Mouse (Mus musculus): ENCODE data around the gene Cubn. TPM values are rescaled to one million over a fixed set of nuclear protein-coding genes. Genes with fewer than 3 reads are reported as not detected.

The Cubn gene
- under 1 TPM; 0.05 to 0.06 TPM for total RNA-seq (2021)
- long read RNA-seq, experiment 1, result 0 reads
- long read RNA-seq, experiment 2, result 0 reads

DNA sequence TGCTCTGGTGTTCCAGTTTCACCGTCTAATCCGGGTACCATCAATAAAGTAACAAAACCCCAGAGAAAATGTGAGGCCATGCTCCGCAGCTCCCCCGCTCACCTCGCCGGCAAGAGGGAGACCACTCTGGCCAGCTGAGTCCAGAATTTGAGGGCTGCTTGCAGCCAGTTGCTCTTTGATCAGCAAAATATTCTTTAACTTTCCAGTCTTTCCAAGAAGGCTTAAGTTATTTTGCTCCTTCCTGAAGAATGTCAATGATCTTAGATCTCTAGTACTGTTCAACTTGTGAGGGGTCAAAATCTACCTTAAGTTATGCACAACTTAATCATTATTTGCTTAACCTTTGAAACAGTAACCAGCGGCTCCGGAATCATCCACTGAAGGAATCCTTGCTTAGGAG, at the start of gene Cubn:
Gene Cubn, minus strand, starts transcription at position 80 of the 400 bp plus-strand sequence.
- Histone ChIP-seq H3K27ac (no peak within 1 kb of the TSS), H3K4me3 (no peak within 1 kb of the TSS)
- no peak for TF ChIP-seq CTCF (IDR thresholded peaks at IDR 0.05)
- intact Hi-C loops (cut with DNase I), result no loop called here
- no peak for DNase-seq

DNA sequence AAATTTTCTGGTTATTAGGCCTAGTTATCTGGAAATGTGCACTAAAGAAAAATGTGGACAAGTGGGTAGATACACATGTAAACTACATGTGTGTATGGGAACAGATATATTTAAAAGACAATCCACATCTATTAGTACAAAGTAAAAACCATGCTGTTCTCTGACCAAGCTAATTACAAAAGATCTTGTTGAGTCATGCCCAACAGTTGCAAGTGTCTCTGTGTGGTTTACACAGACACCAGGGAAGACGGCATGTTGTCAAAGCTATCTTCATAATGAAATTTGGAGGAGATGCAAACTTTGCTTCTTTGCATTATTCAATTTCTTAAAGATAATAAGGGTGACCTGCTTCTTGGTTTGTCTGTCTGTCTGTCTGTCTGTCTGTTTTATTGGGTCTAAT, 48.2 kb upstream of the Cubn start:
- Histone ChIP-seq H3K4me3 (no peak overlapping the region), H3K27ac (no peak overlapping the region)
- intact Hi-C loops (cut with DNase I), result no loop called here
- DNase-seq, result no peak
- no peak for TF ChIP-seq CTCF (IDR thresholded peaks at IDR 0.05)

DNA sequence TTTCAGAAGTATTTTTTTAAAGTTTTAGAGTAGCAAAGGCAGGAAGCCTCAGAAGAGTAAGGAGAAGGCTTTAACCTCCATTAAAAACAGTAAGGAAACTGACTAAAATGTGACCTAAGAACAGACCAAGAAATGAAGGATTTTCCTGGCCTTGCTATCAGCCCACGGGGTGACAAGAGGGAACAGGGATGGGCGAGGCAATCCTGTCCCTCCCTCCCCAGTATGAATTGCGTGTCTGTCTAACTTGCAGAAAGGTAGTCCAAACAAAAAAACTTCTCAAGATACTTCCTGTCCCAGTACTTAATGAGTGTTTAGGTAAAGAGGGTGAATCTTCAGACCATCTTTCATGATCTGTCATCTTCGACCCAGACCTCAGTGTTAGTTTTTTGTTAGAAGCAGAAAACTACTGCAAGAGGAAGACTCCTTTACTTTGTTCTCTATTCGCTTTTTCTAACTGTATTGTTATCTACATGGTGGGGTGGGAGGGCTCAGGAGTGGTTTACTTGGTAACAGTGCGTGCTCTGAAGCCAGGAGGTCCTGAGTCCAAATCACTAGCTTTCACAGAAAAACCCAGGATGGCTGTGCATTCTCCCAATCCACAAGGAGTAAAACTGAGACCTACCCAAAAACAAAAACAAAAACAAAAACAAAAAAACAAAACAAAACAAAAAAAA, 47.2 kb upstream of the Cubn start:
- no peak for TF ChIP-seq CTCF (IDR thresholded peaks at IDR 0.05)
- intact Hi-C loops (cut with DNase I), result no loop called here
- no peak for DNase-seq
- Histone ChIP-seq H3K4me3 (no peak overlapping the region), H3K27ac (no peak overlapping the region)

DNA sequence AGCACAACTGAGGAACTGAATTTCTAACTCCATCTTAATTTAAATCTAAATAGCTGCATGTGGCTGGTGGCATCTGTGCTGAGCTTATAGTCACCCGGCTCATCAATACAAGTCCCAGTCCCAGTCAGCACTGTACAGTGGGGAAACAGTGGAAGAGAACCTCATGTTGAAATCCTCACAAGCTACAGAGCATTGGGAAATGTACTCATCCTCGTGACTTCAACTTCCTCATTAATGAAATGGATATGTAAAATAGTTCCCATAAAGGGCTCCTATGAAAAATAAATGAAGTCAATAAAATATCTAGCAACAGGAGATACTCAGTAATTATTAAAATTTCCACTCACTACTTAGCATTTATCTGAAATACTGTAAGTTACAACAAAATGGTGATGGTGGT, 46.6 kb upstream of the Cubn start:
- H3K27ac ChIP-seq, result no peak overlapping the region
- no peak for TF ChIP-seq CTCF (IDR thresholded peaks at IDR 0.05)

DNA sequence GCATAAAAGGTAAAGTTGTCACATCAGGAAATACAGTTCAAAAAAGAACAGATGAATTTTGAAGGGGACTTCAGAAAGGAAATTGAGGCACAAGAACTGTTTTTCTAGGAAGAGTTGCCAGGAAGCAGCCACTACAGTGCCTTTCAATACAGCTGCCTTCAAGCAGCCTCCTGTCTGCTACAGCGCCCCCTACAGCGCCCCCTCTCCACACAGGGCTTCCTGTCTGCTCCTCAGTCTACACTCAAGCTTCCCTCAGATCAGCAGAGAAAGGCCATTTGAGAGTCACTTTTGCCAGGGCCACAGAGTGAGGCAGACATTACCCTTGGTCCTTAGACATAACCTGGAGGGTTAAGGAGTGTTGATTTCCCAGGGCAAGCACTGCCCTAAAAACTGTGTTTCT, 46.1 kb upstream of the Cubn start:
- H3K27ac ChIP-seq, result no peak overlapping the region
- peak; percentile 18 for TF ChIP-seq CTCF (IDR thresholded peaks at IDR 0.05)
- intact Hi-C loops (cut with DNase I), result no loop called here
- no peak overlapping the region for H3K4me3 ChIP-seq
- no peak for DNase-seq

More for the DNA sequence above, 46.6 kb upstream of the Cubn start:
- no peak for DNase-seq
- no peak overlapping the region for H3K4me3 ChIP-seq
- intact Hi-C loops (cut with DNase I), result no loop called here

DNA sequence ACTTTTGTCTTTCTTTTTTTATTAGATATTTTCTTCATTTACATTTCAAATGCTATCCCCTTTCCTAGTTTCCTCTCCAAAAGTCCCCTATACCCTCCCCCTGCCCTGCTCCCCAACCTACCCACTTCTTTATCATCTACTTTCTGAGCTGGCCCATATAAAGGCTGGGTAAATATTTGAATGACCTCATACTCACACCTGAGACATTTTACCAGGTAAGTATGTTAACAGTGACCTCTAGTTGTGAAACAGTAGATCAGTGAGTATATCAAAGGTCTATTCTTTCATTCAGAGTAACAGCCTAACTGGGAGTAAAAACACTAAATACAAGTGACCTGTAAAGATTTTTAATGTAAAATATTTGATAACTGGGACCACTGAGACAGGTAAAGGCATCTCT, 45.1 kb upstream of the Cubn start:
- DNase-seq, result no peak
- Histone ChIP-seq H3K4me3 (no peak overlapping the region), H3K27ac (no peak overlapping the region)
- TF ChIP-seq CTCF (IDR thresholded peaks at IDR 0.05), result peak; percentile 16; the same call in 1 of the 2 replicates
- intact Hi-C loops (cut with DNase I), result no loop called here

DNA sequence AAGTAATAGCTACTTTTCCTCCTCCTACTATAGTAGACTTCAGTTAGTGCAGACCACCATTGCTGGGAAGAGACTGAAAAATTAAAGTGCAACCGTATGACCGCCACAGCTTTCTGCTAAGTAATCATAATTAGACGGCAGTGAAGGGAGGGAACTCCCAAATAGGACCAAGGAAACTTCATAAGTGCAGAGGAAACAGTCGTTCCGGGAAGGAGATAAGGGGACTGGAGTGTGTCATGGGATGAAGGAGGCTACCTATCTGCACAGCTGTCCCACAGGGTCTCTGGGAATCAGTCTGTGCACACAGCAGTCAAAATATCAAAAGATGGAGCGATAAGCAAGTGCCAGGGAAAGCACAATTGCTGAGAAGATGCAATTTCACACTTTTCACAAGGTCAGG, 39.0 kb upstream of the Cubn start:
- no peak overlapping the region for H3K4me3 ChIP-seq
- no peak for TF ChIP-seq CTCF (IDR thresholded peaks at IDR 0.05)
- H3K27ac ChIP-seq, result no peak overlapping the region
- DNase-seq, result no peak
- intact Hi-C loops (cut with DNase I), result no loop called here

DNA sequence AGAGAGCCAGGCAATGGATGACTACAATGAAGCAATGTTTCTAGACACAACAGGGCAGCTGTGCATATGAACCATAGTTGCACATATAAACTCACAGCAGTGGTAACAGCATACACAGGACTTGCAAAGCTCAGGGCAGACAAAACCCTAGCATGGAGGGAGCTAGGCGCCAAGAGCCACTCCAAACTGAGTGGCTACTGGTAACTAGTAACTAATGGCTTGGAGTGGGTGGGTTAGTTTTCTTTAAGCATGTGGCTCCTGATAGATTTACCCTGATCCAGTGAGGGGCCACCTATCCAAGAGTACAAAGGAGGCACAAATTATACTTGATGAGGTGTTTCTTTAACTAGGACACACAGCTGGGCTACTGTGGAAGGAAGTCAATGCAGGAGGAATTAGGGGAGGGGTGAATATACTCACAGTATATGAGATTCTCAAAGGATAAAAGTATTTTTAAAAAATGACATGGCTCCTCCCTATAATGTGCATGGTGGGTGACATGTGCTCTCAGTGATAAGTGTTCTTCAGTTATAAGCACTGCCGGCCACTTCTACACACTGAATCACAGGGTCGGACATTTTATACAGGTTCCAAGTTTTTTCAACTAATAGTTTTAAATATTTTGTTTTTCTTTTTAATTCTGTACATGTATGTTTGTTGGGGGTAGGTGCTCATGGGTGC, 37.8 kb upstream of the Cubn start:
- Histone ChIP-seq H3K4me3 (no peak overlapping the region), H3K27ac (no peak overlapping the region)
- intact Hi-C loops (cut with DNase I), result loop anchor here (10.0 kb wide), 1 partner anchor 235 kb away; no protein-coding TSS in a partner anchor
- DNase-seq, result no peak
- no peak for TF ChIP-seq CTCF (IDR thresholded peaks at IDR 0.05)

DNA sequence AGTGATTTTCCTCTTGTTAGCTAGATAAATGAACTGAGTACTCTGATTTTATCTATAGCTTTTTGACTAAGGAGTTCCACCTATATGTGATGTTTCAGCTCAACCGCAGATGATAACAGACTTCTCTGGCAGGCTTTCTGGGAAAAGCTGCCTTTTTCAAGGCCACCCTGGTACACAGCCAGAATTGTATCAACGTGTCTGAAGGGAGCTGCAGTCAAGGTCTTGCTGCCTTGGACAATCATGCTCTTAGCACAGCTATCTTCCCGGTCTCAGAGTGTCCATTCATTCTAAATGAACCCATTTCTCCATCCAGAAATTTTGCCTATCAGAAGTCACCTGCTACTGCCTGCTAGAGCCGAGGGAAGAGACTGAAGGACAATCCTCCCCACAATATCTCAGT, 35.9 kb upstream of the Cubn start:
- Histone ChIP-seq H3K27ac (no peak overlapping the region), H3K4me3 (no peak overlapping the region)
- no peak for TF ChIP-seq CTCF (IDR thresholded peaks at IDR 0.05)
- intact Hi-C loops (cut with DNase I), result loop anchor here (10.0 kb wide), 1 partner anchor 233 kb away; no protein-coding TSS in a partner anchor
- DNase-seq, result no peak

DNA sequence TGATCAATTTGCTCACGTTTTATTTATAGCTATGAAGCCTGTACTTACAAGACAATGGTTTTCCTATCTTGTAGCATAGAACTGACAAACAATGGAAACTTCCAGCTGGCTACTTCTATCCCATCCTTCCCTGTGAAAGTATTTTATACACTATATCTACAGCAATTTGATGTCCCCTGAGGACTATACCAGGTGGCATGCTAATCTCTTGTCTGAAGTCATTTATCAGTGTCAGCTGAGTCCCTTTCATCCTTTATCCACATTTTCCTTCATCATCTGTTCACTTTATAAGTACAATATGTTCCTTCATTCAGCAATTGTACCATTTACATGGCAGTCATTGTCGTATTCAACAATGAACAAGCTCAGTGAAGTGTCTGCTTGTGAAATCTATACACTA, 35.5 kb upstream of the Cubn start:
- TF ChIP-seq CTCF (IDR thresholded peaks at IDR 0.05), result no peak
- intact Hi-C loops (cut with DNase I), result loop anchor here (10.0 kb wide), 1 partner anchor 232 kb away; no protein-coding TSS in a partner anchor
- no peak for DNase-seq
- Histone ChIP-seq H3K4me3 (no peak overlapping the region), H3K27ac (no peak overlapping the region)

DNA sequence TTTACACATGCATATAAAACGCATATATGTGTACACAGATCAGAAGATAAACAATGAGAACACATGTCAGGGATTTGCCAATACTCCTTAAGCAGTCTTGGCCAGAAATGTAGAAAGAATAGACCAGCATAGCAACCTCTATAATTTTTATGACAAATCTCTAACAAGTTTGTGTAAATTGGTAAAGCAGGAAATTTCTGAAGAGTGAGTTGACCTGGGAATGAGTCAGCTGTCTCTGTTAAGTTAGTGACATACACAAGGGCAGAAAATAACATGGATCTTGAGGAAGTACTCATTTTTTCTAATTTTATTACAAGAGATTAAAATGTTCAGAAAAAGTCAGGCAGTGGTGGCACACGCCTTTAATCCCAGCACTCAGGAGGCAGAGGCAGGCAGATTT, 34.6 kb upstream of the Cubn start:
- intact Hi-C loops (cut with DNase I), result loop anchor here (10.0 kb wide), 1 partner anchor 231 kb away; no protein-coding TSS in a partner anchor
- no peak for DNase-seq
- no peak overlapping the region for H3K4me3 ChIP-seq
- H3K27ac ChIP-seq, result no peak overlapping the region
- TF ChIP-seq CTCF (IDR thresholded peaks at IDR 0.05), result no peak

DNA sequence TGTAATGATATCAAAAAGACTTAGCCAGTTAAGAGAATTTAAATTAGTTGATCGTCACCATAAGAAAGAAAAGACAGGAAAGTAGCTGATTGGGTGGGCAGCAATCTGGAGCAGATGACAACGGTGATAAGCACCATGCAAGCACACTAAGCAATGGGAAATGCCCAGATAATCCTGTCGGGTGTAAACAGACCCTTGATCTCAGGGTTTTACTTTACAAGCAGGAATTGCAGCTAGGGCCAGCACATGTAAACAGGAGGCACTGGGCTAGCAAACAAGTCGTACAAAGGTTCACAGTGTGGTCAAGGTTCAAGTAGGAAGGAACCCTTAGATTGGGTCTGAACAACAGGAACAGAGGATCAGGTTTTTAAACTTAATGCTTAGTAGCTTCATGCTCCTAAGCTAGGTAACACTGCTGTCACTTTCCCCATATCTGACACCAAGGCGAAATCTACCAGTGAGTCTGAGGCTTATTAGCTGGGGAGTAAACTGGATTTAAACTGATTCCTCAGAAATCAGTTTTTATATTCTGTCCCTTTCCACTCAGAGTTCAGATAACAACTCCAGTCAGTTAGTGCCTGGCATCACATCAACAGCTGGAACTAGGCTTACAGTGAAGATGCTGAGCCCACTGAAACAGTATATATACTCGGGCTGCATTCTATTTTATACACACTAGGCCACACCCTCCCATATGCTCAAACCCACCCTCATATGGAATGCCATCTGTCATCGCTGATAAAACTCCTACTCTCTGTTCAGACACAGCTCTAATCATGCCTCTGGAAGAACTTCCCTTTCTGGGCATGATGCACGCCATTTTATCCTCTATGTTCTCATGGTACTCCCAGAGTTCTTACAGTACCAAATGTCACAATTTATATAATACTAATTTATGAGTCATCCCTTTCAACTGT, 32.2 kb upstream of the Cubn start:
- no peak for DNase-seq
- TF ChIP-seq CTCF (IDR thresholded peaks at IDR 0.05), result no peak
- Histone ChIP-seq H3K4me3 (no peak overlapping the region), H3K27ac (no peak overlapping the region)
- intact Hi-C loops (cut with DNase I), result loop anchor here (10.0 kb wide), 1 partner anchor 229 kb away; no protein-coding TSS in a partner anchor
